Mouse (Mus musculus) left cerebral cortex, postnatal 14 days (tissue): ENCODE measurements around the gene BC035044. TPM values are rescaled to one million over a fixed set of nuclear protein-coding genes. Genes with fewer than 3 reads are reported as not detected.
"Not testable (repeated sequence)": the region's sequence is repeated elsewhere in the genome, so short reads cannot be mapped to it uniquely, and the experiment has no call there.

Experiments
- DNase-seq, 2 experiments: peaks; one replicate each; pipeline ENCODE4 v3.0.0; 2021 to 2022; ENCODE audit warnings: low spot score in 2 of 2, mixed read lengths in 1 of 2
- intact Hi-C: fragments of 180-260 bp; cut with DNase I; formaldehyde crosslinking; loops from one replicate; pipeline ENCODE4 v1.15.1; 2025
- long read RNA-seq, 2 experiments: library from polyadenylated mRNA; stranded (forward); transcript quantifications; one replicate each; pipeline ENCODE4 v2.0.0; 2021
- total RNA-seq, 2 experiments: library from RNA; stranded (reverse); gene quantifications; 2 replicates each; pipeline ENCODE4 v1.2.3; 2021

The BC035044 gene
- total RNA-seq, result 1 to 10 TPM in 1 of 2 experiments, under 1 TPM in 1; 0.97 to 1.3 TPM
- long read RNA-seq, experiment 1, partial matches to known transcripts, result 1 of 1 reads
- long read RNA-seq, experiment 1, other reads (novel, unspliced or antisense), result 0 of 1 reads
- long read RNA-seq, experiment 2, result 0 reads

- DNase-seq, result no peak
- intact Hi-C loops, result loop anchor here (10.0 kb wide), 1 partner anchor 294 kb away; the partner anchor contains the start of gene Clec2d
Observed at GRCm38 (mm10) chr6:128890948-128891355, at the start of gene BC035044. Gene BC035044, minus strand, starts transcription at chr6:128891126.

- intact Hi-C loops, DNase-seq: not testable (repeated sequence)
Observed at GRCm38 (mm10) chr6:128935889-128936665, 45.2 kb upstream of the BC035044 start.

GRCm38 (mm10) chr6:128934081-128934480, 43.2 kb upstream of the BC035044 start, which contains the start of gene Clec2g:
Gene Clec2g, plus strand, starts transcription at chr6:128934381.
- DNase-seq, intact Hi-C loops: not testable (repeated sequence)

- no peak for DNase-seq
- intact Hi-C loops, result no loop called here
Observed at GRCm38 (mm10) chr6:128933050-128933449, 42.1 kb upstream of the BC035044 start.

GRCm38 (mm10) chr6:128917322-128917721, 26.4 kb upstream of the BC035044 start:
- intact Hi-C loops, result no loop called here
- no peak for DNase-seq

- DNase-seq, result no peak
- intact Hi-C loops, result no loop called here
Observed at GRCm38 (mm10) chr6:128913598-128914254, 22.8 kb upstream of the BC035044 start.

- DNase-seq, intact Hi-C loops: not testable (repeated sequence)
Observed at GRCm38 (mm10) chr6:128900796-128901552, 10.0 kb upstream of the BC035044 start.

- no peak for DNase-seq
- intact Hi-C loops, result no loop called here
Observed at GRCm38 (mm10) chr6:128900044-128900443, 9.1 kb upstream of the BC035044 start.

GRCm38 (mm10) chr6:128895404-128896001, 4.6 kb upstream of the BC035044 start:
- intact Hi-C loops, result loop anchor here (10.0 kb wide), 1 partner anchor 289 kb away; the partner anchor contains the start of gene Clec2d
- no peak for DNase-seq

GRCm38 (mm10) chr6:128888834-128889233, 2.1 kb downstream of the BC035044 start:
- no peak for DNase-seq
- intact Hi-C loops, result loop anchor here (1.0 to 10.0 kb wide), 2 partner anchors 83 to 234 kb away; no protein-coding TSS in a partner anchor

GRCm38 (mm10) chr6:128887091-128887790, 3.7 kb downstream of the BC035044 start, which contains the start of gene Clec2i:
Gene Clec2i, plus strand, starts transcription at chr6:128887588.
- peak; percentile 69 to 79 for DNase-seq
- intact Hi-C loops, result loop anchor here (10.0 kb wide), 1 partner anchor 232 kb away; no protein-coding TSS in a partner anchor

- DNase-seq, result no peak
- intact Hi-C loops, result no loop called here
Observed at GRCm38 (mm10) chr6:128871910-128872610, 18.9 kb downstream of the BC035044 start.

GRCm38 (mm10) chr6:128868861-128869260, 22.1 kb downstream of the BC035044 start:
- no peak for DNase-seq
- intact Hi-C loops, result no loop called here

- intact Hi-C loops, result loop anchor here (5.0 kb wide), 1 partner anchor 379 kb away; no protein-coding TSS in a partner anchor
Observed at GRCm38 (mm10) chr6:128857976-128858375, 33.0 kb downstream of the BC035044 start.

GRCm38 (mm10) chr6:128856250-128856649, 34.7 kb downstream of the BC035044 start:
- DNase-seq, result peak in 1 of 2 experiments; percentile 54
- intact Hi-C loops, result loop anchor here (5.0 kb wide), 1 partner anchor 381 kb away; no protein-coding TSS in a partner anchor

More at GRCm38 (mm10) chr6:128857976-128858375, 33.0 kb downstream of the BC035044 start:
- DNase-seq, result no peak

- no peak for DNase-seq
- intact Hi-C loops, result loop anchor here (2.0 to 5.0 kb wide), 2 partner anchors 211 to 382 kb away; no protein-coding TSS in a partner anchor
Observed at GRCm38 (mm10) chr6:128855477-128855876, 35.4 kb downstream of the BC035044 start.

GRCm38 (mm10) chr6:128854895-128855294, 36.0 kb downstream of the BC035044 start:
- intact Hi-C loops, result loop anchor here (2.0 to 5.0 kb wide), 4 partner anchors 212 to 512 kb away; no protein-coding TSS in a partner anchor
- no peak for DNase-seq
